Mouse (Mus musculus): ENCODE measurements around the gene Trmt61a.
"Not testable (repeated sequence)": the region's sequence is repeated elsewhere in the genome, so short reads cannot be mapped to it uniquely, and the experiment has no call there.

The Trmt61a gene

GRCm38 (mm10) chr12:111677882-111678669 is at the start of gene Trmt61a:
Gene Trmt61a (plus strand): TSS chr12:111678105.
- DNase-seq (ENCODE audit: low spot score in 2 of 2) = peak; percentile 88 to 91

GRCm38 (mm10) chr12:111648061-111648645 is 29.8 kb upstream of the Trmt61a start:
- DNase-seq (ENCODE audit: low spot score in 2 of 2) = peak in 1 of 2 experiments; percentile 42

DNA sequence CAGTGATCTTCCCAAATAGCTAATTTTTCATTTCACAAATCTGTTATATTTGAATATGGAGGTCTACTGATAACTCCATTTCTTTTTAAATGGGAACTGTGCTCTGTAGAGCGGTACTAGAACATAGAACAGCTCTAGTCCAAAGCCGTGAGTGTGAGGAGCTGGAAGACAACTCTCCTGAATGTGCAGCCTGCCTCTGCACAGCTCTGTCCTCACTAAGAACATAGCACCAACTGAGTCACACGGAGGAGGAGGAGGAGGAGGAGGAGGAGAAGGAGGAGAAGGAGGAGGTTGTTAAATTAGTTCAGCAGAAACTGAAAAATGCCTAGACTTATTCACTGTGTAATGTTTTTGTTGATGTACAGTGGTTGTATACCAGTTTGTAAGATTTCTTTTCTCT is 25.0 kb upstream of the Trmt61a start:
- DNase-seq (ENCODE audit: low spot score in 2 of 2) = no peak

- DNase-seq (ENCODE audit: low spot score in 2 of 2) = peak; percentile 25 to 73
These were observed 24.5 kb upstream of the Trmt61a start for GRCm38 (mm10) chr12:111653434-111653833.

DNA sequence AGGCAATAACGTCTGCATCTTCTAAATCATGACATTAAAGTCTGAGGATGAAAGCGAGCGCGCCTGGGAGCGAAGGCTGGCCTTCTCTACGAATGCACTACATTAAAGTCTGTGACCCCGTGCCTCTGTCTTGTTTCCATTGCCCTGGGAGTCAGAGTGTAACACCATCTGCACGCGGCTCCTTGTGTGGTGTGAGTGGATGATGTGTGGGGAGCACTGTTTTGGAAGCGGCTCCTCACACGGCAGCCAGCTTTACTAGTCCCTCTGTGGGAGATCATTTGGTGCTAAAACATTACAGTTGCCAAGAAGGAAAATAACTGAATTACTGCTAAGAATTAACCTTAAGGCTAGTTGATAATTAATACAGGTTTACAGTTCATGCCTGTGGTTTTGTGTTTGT is 22.2 kb upstream of the Trmt61a start:
- no peak for DNase-seq (ENCODE audit: low spot score in 2 of 2)

DNA sequence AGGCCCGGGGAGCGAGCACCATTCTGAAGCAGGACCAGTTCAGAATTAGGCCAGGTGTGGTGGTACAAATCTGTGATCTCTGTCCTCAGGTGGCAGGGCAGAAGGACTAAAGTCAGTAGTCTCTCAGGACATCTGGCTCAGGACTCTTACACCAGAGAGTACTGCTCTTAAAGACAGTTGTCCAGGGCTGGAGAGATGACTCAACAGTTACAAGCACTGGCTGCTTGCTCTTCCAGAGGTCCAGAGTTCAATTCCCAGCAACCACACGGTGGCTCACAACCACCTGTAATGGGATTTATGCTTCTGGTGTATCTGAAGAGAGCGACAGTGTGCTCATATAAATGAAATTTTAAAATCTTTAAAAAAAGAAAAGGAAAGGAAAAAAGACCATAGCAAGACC is 18.6 kb upstream of the Trmt61a start:
- no peak for DNase-seq (ENCODE audit: low spot score in 2 of 2)

- no peak for DNase-seq (ENCODE audit: low spot score in 2 of 2)
These were observed 17.3 kb upstream of the Trmt61a start for GRCm38 (mm10) chr12:111660628-111661027.

- not testable (repeated sequence) for DNase-seq (ENCODE audit: low spot score in 2 of 2)
These were observed 16.4 kb upstream of the Trmt61a start for GRCm38 (mm10) chr12:111661554-111661953.

DNA sequence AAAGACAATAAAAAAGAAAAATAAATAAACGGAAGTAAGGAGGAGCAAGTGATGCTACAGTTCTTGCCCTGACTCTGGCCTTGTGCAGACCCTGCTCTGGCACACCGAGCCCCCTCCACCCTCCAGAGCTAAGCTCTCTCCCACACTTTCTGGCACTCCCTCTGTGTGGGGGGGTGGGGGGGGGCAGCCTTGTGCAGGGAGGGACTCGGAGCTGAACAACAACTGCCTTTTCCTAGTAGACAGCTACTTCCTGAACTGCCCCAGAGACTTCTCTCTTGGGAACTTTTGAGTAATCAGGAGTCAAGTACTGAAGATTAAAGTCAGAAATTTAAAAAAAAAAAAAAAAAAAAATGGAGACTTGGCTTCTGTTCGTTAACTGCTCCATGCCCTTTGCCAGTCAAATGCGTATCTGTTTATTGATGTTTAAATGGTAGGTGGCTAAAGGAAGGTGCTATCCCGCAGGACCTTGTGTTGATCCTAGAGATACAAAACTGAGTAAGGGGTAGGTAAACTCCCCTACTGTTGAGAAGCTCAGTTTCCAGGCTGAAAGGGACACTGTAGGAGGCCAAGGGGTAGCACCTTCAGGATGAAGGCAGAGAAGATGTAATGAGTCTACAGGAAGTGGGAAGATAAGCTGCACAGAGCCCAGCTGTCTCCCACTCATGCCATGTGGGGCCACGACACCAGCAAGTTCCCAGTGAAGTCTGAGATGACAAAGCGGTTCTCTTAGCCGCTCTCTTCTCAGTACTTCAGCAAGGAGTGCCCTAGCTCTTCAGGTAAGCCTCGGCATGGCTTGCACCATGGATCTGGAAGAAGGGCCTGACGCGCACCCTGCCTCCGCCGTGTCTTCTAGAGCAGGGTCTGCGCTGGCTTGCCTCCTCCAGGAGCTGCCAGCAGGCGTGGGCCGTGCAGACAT is 14.4 kb upstream of the Trmt61a start:
- no peak for DNase-seq (ENCODE audit: low spot score in 2 of 2)

DNA sequence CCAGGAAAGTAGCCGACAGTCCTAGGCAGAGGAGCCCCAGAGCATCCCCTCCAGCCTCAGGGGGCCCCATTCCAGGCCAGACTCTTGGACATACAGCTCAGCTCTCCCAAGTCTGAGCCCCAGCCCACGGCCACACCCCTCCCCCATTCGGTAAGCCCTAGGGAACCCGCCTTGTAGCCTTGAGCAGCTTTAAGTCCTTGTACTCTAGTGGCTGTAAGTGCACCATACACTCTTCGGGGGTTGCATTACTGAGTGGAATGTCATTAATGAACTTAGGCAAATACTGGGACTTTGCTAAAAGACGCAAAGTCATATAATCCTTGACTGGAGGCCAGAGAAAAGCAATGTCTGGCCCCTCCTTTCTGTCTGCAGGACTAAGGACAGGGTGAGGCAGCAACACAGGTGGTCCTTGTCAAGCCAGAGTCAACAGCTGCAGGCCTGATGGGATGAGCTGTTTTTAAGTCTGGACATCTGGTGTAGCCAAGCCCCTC is 13.7 kb upstream of the Trmt61a start:
- DNase-seq (ENCODE audit: low spot score in 2 of 2) = peak; percentile 76

DNA sequence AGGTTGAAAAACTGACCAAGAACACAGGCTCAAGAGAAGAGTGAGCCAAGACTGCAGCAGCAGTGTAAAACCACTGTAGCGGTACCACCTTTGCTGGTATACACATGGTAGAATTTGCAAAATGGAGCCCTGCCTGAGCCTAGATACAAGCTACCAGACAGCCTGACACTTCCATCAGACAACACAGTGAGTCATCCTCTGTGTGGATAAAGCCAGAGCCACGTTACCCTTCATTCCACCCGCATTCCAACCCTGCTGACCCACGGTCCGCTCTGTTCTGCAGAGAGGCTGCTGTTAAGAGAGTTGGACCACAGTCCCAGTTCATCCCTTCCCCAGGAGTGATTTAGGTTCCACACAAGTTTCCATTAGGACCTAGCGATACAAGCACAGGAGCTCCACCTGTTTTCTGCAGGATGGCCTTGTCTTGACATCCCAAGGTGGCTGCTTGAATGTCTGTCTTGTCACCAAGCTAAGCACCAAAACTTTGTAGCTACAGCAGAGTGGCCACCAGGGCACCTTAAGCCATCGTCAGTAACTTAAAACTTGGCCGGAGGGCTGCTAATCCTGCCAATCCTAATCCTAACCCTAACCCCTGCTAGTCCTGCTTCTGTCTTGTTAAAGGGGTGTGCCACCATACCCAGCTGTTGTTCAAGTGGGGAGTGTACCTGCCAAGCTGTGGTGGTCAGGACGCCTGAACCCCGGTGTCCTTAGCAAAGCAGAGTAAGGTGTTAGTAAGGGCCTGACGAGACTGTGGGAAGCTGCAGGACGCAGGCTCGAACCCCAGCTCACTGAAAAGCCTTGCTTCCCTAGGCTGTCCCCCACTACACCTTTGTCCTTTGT is 12.6 kb upstream of the Trmt61a start:
- no peak for DNase-seq (ENCODE audit: low spot score in 2 of 2)

DNA sequence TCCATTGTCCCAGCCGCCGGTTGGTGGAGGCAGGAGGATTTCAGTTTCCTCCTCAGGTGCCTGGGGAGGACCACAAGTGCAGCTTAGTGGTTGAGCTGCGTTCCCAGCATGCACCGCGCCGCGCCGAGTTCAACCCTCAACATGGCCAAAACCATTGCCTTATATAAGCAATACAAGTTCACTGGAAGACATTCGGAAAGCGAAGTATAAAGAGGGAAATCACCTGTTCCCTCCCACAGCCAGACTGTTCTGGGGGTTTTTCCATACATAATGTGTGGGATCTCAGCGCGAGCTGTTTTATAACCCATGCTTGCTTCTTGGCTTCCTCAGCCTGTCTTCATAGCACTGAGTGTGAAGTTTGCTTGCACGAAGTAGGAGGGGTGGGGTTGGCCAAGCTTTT is 11.5 kb upstream of the Trmt61a start:
- no peak for DNase-seq (ENCODE audit: low spot score in 2 of 2)

DNA sequence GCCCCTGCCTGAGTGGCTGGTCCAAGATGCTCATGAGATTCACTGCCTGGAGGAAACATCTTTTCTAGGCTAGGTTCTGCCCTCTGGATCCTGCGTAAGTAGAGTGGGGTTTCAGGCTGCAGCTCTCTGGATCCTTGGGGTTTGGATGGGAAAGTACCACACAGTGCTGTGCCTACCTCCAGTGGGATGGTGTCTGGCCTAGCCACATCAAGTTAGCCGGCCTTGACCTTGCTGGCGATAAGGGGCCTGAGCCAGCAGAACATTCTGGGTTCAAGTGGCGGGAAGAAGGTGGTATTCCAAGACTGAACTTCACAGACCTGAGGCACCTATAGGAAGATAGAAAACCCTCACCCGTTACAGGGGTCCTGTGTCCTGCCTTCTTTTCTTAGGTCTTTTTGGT is 10.5 kb upstream of the Trmt61a start:
- DNase-seq (ENCODE audit: low spot score in 2 of 2) = no peak

DNA sequence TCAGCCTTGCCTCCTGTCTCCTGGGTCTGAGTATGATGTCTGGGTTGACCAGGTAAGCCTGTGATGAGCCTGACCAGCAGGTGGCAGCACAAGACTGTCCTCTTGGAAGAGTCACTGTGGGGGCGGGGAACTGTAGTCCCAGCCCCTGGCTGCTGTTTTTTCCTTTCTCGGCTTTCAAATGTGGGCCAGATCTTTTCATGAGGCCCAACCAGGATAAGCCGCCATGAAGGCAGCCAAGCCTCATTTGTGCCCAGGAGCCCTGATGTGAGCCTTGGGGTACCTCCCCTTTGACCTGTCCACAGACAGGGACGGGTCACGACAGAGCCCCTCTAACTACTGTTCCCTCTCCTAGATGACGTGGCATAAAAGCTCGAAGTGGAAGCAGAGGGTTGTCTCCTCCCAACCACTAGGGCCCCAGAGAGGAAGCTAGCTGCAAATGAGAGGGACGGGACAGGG is 9.4 kb upstream of the Trmt61a start:
- peak; percentile 92 to 96 for DNase-seq (ENCODE audit: low spot score in 2 of 2)

GRCm38 (mm10) chr12:111669000-111669788 is 8.7 kb upstream of the Trmt61a start:
- peak; percentile 77 to 83 for DNase-seq (ENCODE audit: low spot score in 2 of 2)

GRCm38 (mm10) chr12:111669961-111670360 is 7.9 kb upstream of the Trmt61a start:
- no peak for DNase-seq (ENCODE audit: low spot score in 2 of 2)

- no peak for DNase-seq (ENCODE audit: low spot score in 2 of 2)
These were observed 7.4 kb upstream of the Trmt61a start for GRCm38 (mm10) chr12:111670371-111670971.

- DNase-seq (ENCODE audit: low spot score in 2 of 2) = no peak
These were observed 6.9 kb upstream of the Trmt61a start for GRCm38 (mm10) chr12:111670976-111671375.

DNA sequence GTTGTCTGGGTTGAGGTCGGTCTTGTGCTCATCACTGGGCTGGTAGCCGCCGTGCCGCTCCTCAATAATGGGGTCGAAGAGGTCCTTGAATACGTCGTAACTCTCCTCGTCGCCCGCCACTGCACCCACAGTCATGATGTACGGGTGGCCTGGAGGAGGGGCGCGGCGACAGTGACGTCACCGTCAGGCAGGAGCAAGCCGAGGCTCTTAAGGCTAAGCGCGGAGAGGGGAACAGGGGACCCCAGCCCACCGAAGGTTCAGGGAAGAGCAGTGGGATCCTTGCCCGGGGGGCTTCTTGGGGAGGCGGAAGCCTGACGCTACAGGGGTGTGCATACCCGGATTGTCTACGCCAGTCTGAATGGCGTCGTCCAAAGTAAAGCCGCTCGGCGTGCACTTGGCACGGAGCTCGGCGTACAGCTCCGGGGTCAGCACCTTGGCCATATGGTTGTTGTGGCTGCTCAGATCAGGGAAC is 6.4 kb upstream of the Trmt61a start:
- no peak for DNase-seq (ENCODE audit: low spot score in 2 of 2)

DNA sequence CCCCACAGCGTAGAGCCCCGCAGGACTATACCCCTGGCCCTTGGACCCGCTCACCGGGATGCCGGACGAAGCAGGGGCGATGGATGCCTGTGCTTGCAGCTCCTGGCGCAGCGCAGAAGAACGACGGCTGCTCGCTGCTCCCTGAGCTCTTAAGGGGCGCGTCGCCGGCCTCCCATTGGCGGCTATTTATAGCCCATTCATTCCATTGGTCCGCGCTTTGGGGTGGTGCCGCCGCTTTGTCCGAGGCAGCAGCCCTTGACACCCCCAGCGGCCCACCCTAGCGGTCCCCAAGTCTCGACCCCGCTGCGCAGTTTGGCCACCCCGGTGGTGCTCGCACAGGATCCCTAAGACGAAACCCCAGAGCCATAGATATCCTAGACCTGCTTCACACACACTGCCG is 5.7 kb upstream of the Trmt61a start, which contains the start of gene Ckb:
Gene Ckb, minus strand, starts transcription at position 163 of the 400 bp plus-strand sequence.
- DNase-seq (ENCODE audit: low spot score in 2 of 2) = peak; percentile 82 to 92
